Mouse (Mus musculus) limb, embryonic 15.5 days (tissue): Measurements from ENCODE around the gene Zfp663. TPM values are rescaled to one million over a fixed set of nuclear protein-coding genes. Genes with fewer than 3 reads are reported as not detected.

Source experiments
- ATAC-seq: fragments of 200-750 bp; cut with Nextera tagmentation; 2 replicates; pipeline ENCODE4 v1.8.0; 2017; ENCODE audit warnings: low read depth, moderate TSS enrichment; ENCODE audit not compliant: insufficient number of reproducible peaks, low FRiP score, low TSS enrichment
- H3K27ac ChIP-seq: fragments of 300-500 bp; sonication (generic); 2 replicates; pipeline ENCODE4 v1.5.1; 2015; ENCODE audit warnings: moderate library complexity, mild to moderate bottlenecking, inconsistent platforms
- H3K27me3 ChIP-seq: fragments of 300-500 bp; sonication (generic); 2 replicates; pipeline ENCODE4 v1.6.1; 2015; ENCODE audit warnings: inconsistent platforms
- H3K36me3 ChIP-seq: fragments of 300-500 bp; sonication (generic); 2 replicates; pipeline ENCODE4 v1.6.1; 2015; ENCODE audit warnings: inconsistent platforms
- H3K4me1 ChIP-seq: fragments of 300-500 bp; sonication (generic); 2 replicates; pipeline ENCODE4 v1.6.1; 2015; ENCODE audit warnings: inconsistent platforms
- H3K4me2 ChIP-seq: fragments of 300-500 bp; sonication (generic); 2 replicates; pipeline ENCODE4 v1.6.1; 2015; ENCODE audit warnings: mild to moderate bottlenecking, inconsistent platforms
- H3K4me3 ChIP-seq: fragments of 300-500 bp; sonication (generic); 2 replicates; pipeline ENCODE4 v1.5.1; 2015; ENCODE audit warnings: mild to moderate bottlenecking, inconsistent platforms
- H3K9ac ChIP-seq: fragments of 300-500 bp; sonication (generic); 2 replicates; pipeline ENCODE4 v1.6.1; 2015; ENCODE audit warnings: inconsistent platforms
- H3K9me3 ChIP-seq: fragments of 300-500 bp; sonication (generic); 2 replicates; pipeline ENCODE4 v1.6.1; 2016; ENCODE audit warnings: inconsistent platforms
- WGBS: fragments of 180-500 bp; shearing (Covaris S2); methylation state at CpG from one replicate; pipeline ENCODE4 v1.1.7; 2015; 5-methylcytosine and 5-hydroxymethylcytosine counted together
- polyA plus RNA-seq: library from polyadenylated mRNA; unstranded; fragments of >200 nt; fragmentation: Nextera tagmentation; extraction: Ambion mirVana; gene quantifications from 2 replicates; pipeline ENCODE4 v1.2.1, GENCODE M21; 2015

Zfp663 gene
- 0.30 and 0.58 TPM in 2 replicates for polyA plus RNA-seq

GRCm38 (mm10) chr2:165368496-165368895 lies at the start of gene Zfp663:
TSS of gene Zfp663 (minus strand) at chr2:165368729.
- no peak for ATAC-seq
- H3K9ac ChIP-seq: no peak within 1 kb of the TSS
- H3K27me3 ChIP-seq: peaks cover 45% of the 10 kb centered on the region

GRCm38 (mm10) chr2:165417291-165417690 lies 48.8 kb upstream of the Zfp663 start:
- Histone ChIP-seq H3K9ac (no peak overlapping the region), H3K4me2 (no peak overlapping the region), H3K27me3 (no peaks in the 10 kb centered on the region), H3K36me3 (no peaks in the 10 kb centered on the region), H3K27ac (no peak overlapping the region), H3K4me1 (peaks cover 23% of the 10 kb centered on the region), H3K9me3 (no peaks in the 10 kb centered on the region), H3K4me3 (no peak overlapping the region)
- WGBS: 55% methylated on average over 7 of the region's 7 CpGs
- no peak for ATAC-seq

More at GRCm38 (mm10) chr2:165368496-165368895, at the start of gene Zfp663:
- H3K4me2 ChIP-seq: peak within 1 kb of the TSS; percentile 39
- peaks cover 12% of the 10 kb centered on the region for H3K4me1 ChIP-seq
- H3K9me3 ChIP-seq: no peaks in the 10 kb centered on the region
- under 1% methylated on average over 27 of the region's 27 CpGs for WGBS
- peak within 1 kb of the TSS; percentile 27 for H3K4me3 ChIP-seq
- no peaks in the 10 kb centered on the region for H3K36me3 ChIP-seq
- no peak within 1 kb of the TSS for H3K27ac ChIP-seq

- 20% methylated on average over 6 of the region's 6 CpGs for WGBS
- Histone ChIP-seq H3K9me3 (no peaks in the 10 kb centered on the region), H3K4me3 (no peak overlapping the region), H3K36me3 (no peaks in the 10 kb centered on the region), H3K27ac (no peak overlapping the region), H3K4me2 (no peak overlapping the region), H3K27me3 (no peaks in the 10 kb centered on the region), H3K9ac (no peak overlapping the region), H3K4me1 (peaks cover 23% of the 10 kb centered on the region)
- no peak for ATAC-seq
These were observed 47.3 kb upstream of the Zfp663 start for GRCm38 (mm10) chr2:165415795-165416194.

- no peak overlapping the region for H3K9ac ChIP-seq
- H3K4me2 ChIP-seq: no peak overlapping the region
- H3K27me3 ChIP-seq: no peaks in the 10 kb centered on the region
- no peak overlapping the region for H3K27ac ChIP-seq
- H3K4me3 ChIP-seq: no peak overlapping the region
- no peak for ATAC-seq
- H3K36me3 ChIP-seq: no peaks in the 10 kb centered on the region
- 24% methylated on average over 11 of the region's 11 CpGs for WGBS
- no peaks in the 10 kb centered on the region for H3K9me3 ChIP-seq
- H3K4me1 ChIP-seq: peaks cover 23% of the 10 kb centered on the region
These were observed 46.7 kb upstream of the Zfp663 start for GRCm38 (mm10) chr2:165415141-165415721.

GRCm38 (mm10) chr2:165414321-165414720 lies 45.8 kb upstream of the Zfp663 start:
- WGBS: 81% methylated on average over 5 of the region's 5 CpGs
- H3K27ac ChIP-seq: no peak overlapping the region
- ATAC-seq: no peak

GRCm38 (mm10) chr2:165413884-165414283 lies 45.4 kb upstream of the Zfp663 start:
- WGBS: 57% methylated on average over 3 of the region's 3 CpGs
- Histone ChIP-seq H3K9me3 (no peaks in the 10 kb centered on the region), H3K9ac (no peak overlapping the region), H3K36me3 (no peaks in the 10 kb centered on the region), H3K27ac (no peak overlapping the region), H3K4me1 (peaks cover 19% of the 10 kb centered on the region), H3K4me3 (no peak overlapping the region), H3K27me3 (no peaks in the 10 kb centered on the region), H3K4me2 (no peak overlapping the region)
- no peak for ATAC-seq

More at GRCm38 (mm10) chr2:165414321-165414720, 45.8 kb upstream of the Zfp663 start:
- Histone ChIP-seq H3K4me2 (no peak overlapping the region), H3K36me3 (no peaks in the 10 kb centered on the region), H3K4me1 (peaks cover 19% of the 10 kb centered on the region), H3K9me3 (no peaks in the 10 kb centered on the region), H3K27me3 (no peaks in the 10 kb centered on the region), H3K4me3 (no peak overlapping the region), H3K9ac (no peak overlapping the region)

- Histone ChIP-seq H3K9ac (no peak overlapping the region), H3K4me2 (no peak overlapping the region), H3K36me3 (no peaks in the 10 kb centered on the region), H3K27me3 (no peaks in the 10 kb centered on the region), H3K4me3 (no peak overlapping the region), H3K9me3 (no peaks in the 10 kb centered on the region), H3K4me1 (peaks cover 8% of the 10 kb centered on the region; the same call in 1 of the 2 replicates), H3K27ac (no peak overlapping the region)
- ATAC-seq: no peak
- 29% methylated on average over 10 of the region's 10 CpGs for WGBS
These were observed 39.3 kb upstream of the Zfp663 start for GRCm38 (mm10) chr2:165407700-165408301.

GRCm38 (mm10) chr2:165405351-165405750 lies 36.8 kb upstream of the Zfp663 start:
- no peak overlapping the region for H3K4me2 ChIP-seq
- WGBS: 51% methylated on average over 6 of the region's 6 CpGs
- no peaks in the 10 kb centered on the region for H3K9me3 ChIP-seq
- H3K36me3 ChIP-seq: no peaks in the 10 kb centered on the region
- peaks cover 15% of the 10 kb centered on the region; the same call in 1 of the 2 replicates for H3K4me1 ChIP-seq
- H3K27me3 ChIP-seq: no peaks in the 10 kb centered on the region
- H3K9ac ChIP-seq: no peak overlapping the region
- H3K27ac ChIP-seq: no peak overlapping the region
- no peak for ATAC-seq
- no peak overlapping the region for H3K4me3 ChIP-seq

GRCm38 (mm10) chr2:165404951-165405350 lies 36.4 kb upstream of the Zfp663 start:
- H3K27ac ChIP-seq: no peak overlapping the region
- H3K4me1 ChIP-seq: peaks cover 15% of the 10 kb centered on the region; the same call in 1 of the 2 replicates
- no peak overlapping the region for H3K4me2 ChIP-seq
- ATAC-seq: no peak
- H3K9ac ChIP-seq: no peak overlapping the region
- WGBS: 59% methylated on average over 9 of the region's 9 CpGs
- no peak overlapping the region for H3K4me3 ChIP-seq
- no peaks in the 10 kb centered on the region for H3K9me3 ChIP-seq
- H3K27me3 ChIP-seq: no peaks in the 10 kb centered on the region
- no peaks in the 10 kb centered on the region for H3K36me3 ChIP-seq

- Histone ChIP-seq H3K4me1 (peaks cover 25% of the 10 kb centered on the region), H3K4me2 (no peak overlapping the region), H3K9ac (no peak overlapping the region), H3K4me3 (no peak overlapping the region), H3K36me3 (no peaks in the 10 kb centered on the region), H3K27me3 (no peaks in the 10 kb centered on the region), H3K27ac (no peak overlapping the region), H3K9me3 (no peaks in the 10 kb centered on the region)
- WGBS: 64% methylated on average over 15 of the region's 15 CpGs
- ATAC-seq: no peak
These were observed 29.7 kb upstream of the Zfp663 start for GRCm38 (mm10) chr2:165398164-165398785.

- Histone ChIP-seq H3K27me3 (no peaks in the 10 kb centered on the region), H3K27ac (peak overlapping the region; percentile 35; the same call in 1 of the 2 replicates), H3K4me1 (peaks cover 25% of the 10 kb centered on the region), H3K36me3 (no peaks in the 10 kb centered on the region), H3K9me3 (no peaks in the 10 kb centered on the region), H3K4me3 (no peak overlapping the region), H3K4me2 (no peak overlapping the region), H3K9ac (no peak overlapping the region)
- 65% methylated on average over 23 of the region's 23 CpGs for WGBS
- ATAC-seq: no peak
These were observed 29.1 kb upstream of the Zfp663 start for GRCm38 (mm10) chr2:165397502-165398163.
